15 mouse cellular contexts compared by ENCODE assay signal in the genomic region with DNA sequence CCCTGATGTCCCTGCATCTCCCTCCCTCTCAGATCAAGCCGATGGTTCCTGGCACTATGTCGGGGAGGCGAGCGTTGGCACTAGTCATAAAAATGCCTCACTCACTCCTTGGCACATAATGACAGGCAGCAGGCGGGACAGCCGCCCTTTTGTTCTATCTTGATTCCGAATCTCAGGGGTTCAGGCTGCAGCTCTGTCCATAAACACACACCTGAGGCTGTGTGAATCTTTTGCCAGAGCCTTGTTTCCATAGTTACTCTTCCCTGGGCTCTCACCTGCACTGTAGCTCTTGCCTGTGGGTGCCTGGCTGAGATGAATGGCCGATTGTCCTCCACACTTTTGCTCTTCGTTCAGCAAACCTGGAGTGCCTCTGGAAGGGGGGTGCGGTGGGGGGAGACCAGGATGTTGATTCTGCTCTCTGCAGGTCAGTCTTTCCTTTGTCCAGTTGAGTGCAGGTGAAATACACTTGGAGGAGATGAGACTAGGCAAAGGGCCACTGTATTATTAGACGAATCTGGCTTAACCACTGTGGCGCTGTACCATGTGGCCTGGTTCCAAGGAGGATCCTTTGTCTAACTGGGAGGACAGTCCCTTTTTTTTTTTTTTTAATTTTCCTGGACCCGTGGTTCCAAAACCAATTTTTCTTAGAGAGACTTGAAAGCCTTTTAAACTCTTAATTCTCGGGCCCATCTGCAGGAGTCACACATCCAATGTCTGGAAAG. TPM values are rescaled to one million over a fixed set of nuclear protein-coding genes. Genes with fewer than 3 reads are reported as not detected.
DNase-seq lines count a peak whose midpoint lies in the region; ATAC-seq and TF ChIP-seq lines count a peak whose summit lies in the region.
"Had no signal": no experiment of that assay in that cellular context is flagged by ENCODE, and none has a peak within 500 bp of the region (broad histone marks: within the 10 kb centered on the region; RNA-seq: fewer than 3 reads in every experiment).

No protein-coding gene starts in this region.

- WGBS in lung, embryonic 15.5 days, result 43% methylated on average over 14 of the region's 14 CpGs
- WGBS in midbrain, postnatal 0 days, result 59% methylated on average over 14 of the region's 14 CpGs

- ATAC-seq in lung, embryonic 15.5 days (ENCODE audit: borderline replicate concordance, extremely low read depth, low FRiP score, low TSS enrichment), result peak; percentile 84
- no peak; the same call in 1 of the 2 replicates for ATAC-seq in midbrain, postnatal 0 days (ENCODE audit: low FRiP score)
- no peak for ATAC-seq in megakaryocyte-erythroid progenitor cell, adult 5-6 weeks (replicated peaks; ENCODE audit: low FRiP score, low TSS enrichment, poor library complexity, severe bottlenecking)

- no peak for DNase-seq in lung, postnatal 36 days
- peak; percentile 12 for DNase-seq in cerebellum, adult 11-12 months
- DNase-seq in cerebellum, postnatal 14 days, result peak; percentile 73 to 79
- DNase-seq in midbrain, postnatal 0 days (ENCODE audit: low spot score), result peak; percentile 56
- DNase-seq in gastrocnemius, postnatal 25 days, result no peak
- DNase-seq: adrenal gland, postnatal 14 days had no signal

- no peaks in the 10 kb centered on the region for H3K9me3 ChIP-seq in lung, embryonic 15.5 days
- H3K9me3 ChIP-seq in midbrain, postnatal 0 days (ENCODE audit: low read length), result no peaks in the 10 kb centered on the region
- H3K9me3 ChIP-seq: heart, embryonic 10.5 days; liver, embryonic 15.5 days had no signal

- H3K4me1 ChIP-seq in lung, embryonic 15.5 days, result peaks cover 9% of the 10 kb centered on the region; the same call in 1 of the 2 replicates
- no peaks in the 10 kb centered on the region for H3K4me1 ChIP-seq in midbrain, postnatal 0 days (ENCODE audit: insufficient read depth, low read length)
- H3K4me1 ChIP-seq: heart, embryonic 10.5 days; liver, embryonic 15.5 days had no signal

- no peaks in the 10 kb centered on the region for H3K36me3 ChIP-seq in lung, embryonic 15.5 days
- H3K36me3 ChIP-seq in midbrain, postnatal 0 days (ENCODE audit: insufficient read depth, low read length), result no peaks in the 10 kb centered on the region
- H3K36me3 ChIP-seq: heart, embryonic 10.5 days; liver, embryonic 15.5 days had no signal

- no peak overlapping the region for H3K9ac ChIP-seq in lung, embryonic 15.5 days
- H3K9ac ChIP-seq in midbrain, postnatal 0 days (replicated peaks; ENCODE audit: low read length, poor library complexity, severe bottlenecking), result 0 out of 2 replicates have a peak overlapping the region, but pooled peaks have one; percentile 4
- H3K9ac ChIP-seq: liver, embryonic 15.5 days had no signal

- no peak for TF ChIP-seq CTCF in midbrain, postnatal 0 days (IDR thresholded peaks at IDR 0.05)

- H3K27ac ChIP-seq in lung, embryonic 15.5 days, result peak overlapping the region; percentile 81
- H3K27ac ChIP-seq in midbrain, postnatal 0 days (ENCODE audit: low read depth, low read length), result peak overlapping the region; percentile 43; the same call in 1 of the 2 replicates
- H3K27ac ChIP-seq: heart, embryonic 10.5 days; kidney, postnatal 0 days; liver, embryonic 15.5 days had no signal

- peak overlapping the region; percentile 13; the same call in 1 of the 2 replicates for H3K4me2 ChIP-seq in lung, embryonic 15.5 days
- no peak overlapping the region for H3K4me2 ChIP-seq in midbrain, postnatal 0 days (ENCODE audit: low read depth, low read length, poor library complexity, severe bottlenecking)
- H3K4me2 ChIP-seq: liver, embryonic 15.5 days had no signal

- no peaks in the 10 kb centered on the region for H3K27me3 ChIP-seq in lung, embryonic 15.5 days
- H3K27me3 ChIP-seq in midbrain, postnatal 0 days (ENCODE audit: insufficient read depth, low read length), result no peaks in the 10 kb centered on the region
- H3K27me3 ChIP-seq: CH12.LX; liver, embryonic 15.5 days had no signal

- no peak overlapping the region for H3K4me3 ChIP-seq in lung, embryonic 15.5 days
- no peak overlapping the region for H3K4me3 ChIP-seq in midbrain, postnatal 0 days (ENCODE audit: low read depth, low read length)
- H3K4me3 ChIP-seq: heart, embryonic 10.5 days; liver, embryonic 15.5 days had no signal

RNA-seq across cellular contexts. Expression of a gene that starts 48.8 kb away (rescaled TPM):
- not detected in 2 replicates for polyA plus RNA-seq in lung, embryonic 15.5 days (2015; fragmentation: Nextera tagmentation; extraction: Ambion mirVana)
- total RNA-seq in midbrain, postnatal 0 days (2014; rRNA removed), result not detected in 2 replicates
- polyA plus RNA-seq in midbrain, postnatal 0 days (2015; fragmentation: Nextera tagmentation; extraction: Ambion mirVana), result 0.31 and 0.65 TPM in 2 replicates
- not detected in 2 replicates for total RNA-seq in megakaryocyte-erythroid progenitor cell, adult 5-6 weeks (2014; fragmentation: Nextera tagmentation)
- total RNA-seq in megakaryocyte-erythroid progenitor cell, adult 5-6 weeks (2017), result not detected in 2 replicates
- not detected for total RNA-seq in gastrocnemius, postnatal 25 days (2021)
- total RNA-seq: adrenal gland, postnatal 14 days; gastrocnemius, adult 18-20 months had no signal
- polyA plus RNA-seq: heart, embryonic 10.5 days; kidney, postnatal 0 days; liver, embryonic 15.5 days; small intestine, adult 2 months; stomach, embryonic 16.5 days had no signal

RNA-seq across cellular contexts. Expression of a gene that starts 56.4 kb away (rescaled TPM):
- polyA plus RNA-seq in lung, embryonic 15.5 days (2015; fragmentation: Nextera tagmentation; extraction: Ambion mirVana), result 7.7 and 8.0 TPM in 2 replicates
- total RNA-seq in midbrain, postnatal 0 days (2014; rRNA removed), result 24.5 and 26.8 TPM in 2 replicates
- polyA plus RNA-seq in midbrain, postnatal 0 days (2015; fragmentation: Nextera tagmentation; extraction: Ambion mirVana), result 9.6 TPM in 2 replicates
- total RNA-seq in megakaryocyte-erythroid progenitor cell, adult 5-6 weeks (2014; fragmentation: Nextera tagmentation), result 14.2 and 17.0 TPM in 2 replicates
- 12.2 and 18.0 TPM in 2 replicates for total RNA-seq in megakaryocyte-erythroid progenitor cell, adult 5-6 weeks (2017)
- total RNA-seq in gastrocnemius, postnatal 25 days (2021), result 1 to 10 TPM; 2.5 to 2.9 TPM

Comparison
In these comparisons a context has a peak if more than half of its experiments do, and no peak if none do; other contexts are left out.
1. DNase-seq: peak in cerebellum, adult 11-12 months (single experiment), cerebellum, postnatal 14 days (2 of 2) and midbrain, postnatal 0 days (single experiment); none in lung, postnatal 36 days (single experiment) and gastrocnemius, postnatal 25 days (single experiment).